Mouse (Mus musculus) lung, adult 2 months (tissue): ENCODE results near the gene Myh10. TPM values are rescaled to one million over a fixed set of nuclear protein-coding genes. Genes with fewer than 3 reads are reported as not detected.

Experiments
- DNase-seq: peaks from one replicate; pipeline ENCODE4 v3.0.0; 2022
- H3K4me1 ChIP-seq: fragments of 200-500 bp; 2 replicates; pipeline ENCODE4 v1.6.1; 2011; ENCODE audit warnings: low read length; ENCODE audit not compliant: control insufficient read depth, insufficient read depth
- H3K4me3 ChIP-seq: fragments of 200-500 bp; replicated peaks from 2 replicates; pipeline ENCODE3; 2011; ENCODE audit warnings: low read depth, mild to moderate bottlenecking, control low read depth, low read length; ENCODE audit errors: extremely low read depth
- CTCF ChIP-seq: fragments of 200-500 bp; IDR thresholded peaks from 2 replicates; pipeline ENCODE4 v1.5.1; 2011; ENCODE audit warnings: mild to moderate bottlenecking, low read length, control low read depth; ENCODE audit not compliant: insufficient read depth
- POLR2A ChIP-seq: fragments of 200-500 bp; IDR thresholded peaks from 2 replicates; pipeline ENCODE4 v1.6.1; 2011; ENCODE audit warnings: low read depth, mild to moderate bottlenecking, control low read depth, low read length, borderline replicate concordance; ENCODE audit errors: extremely low read depth
- WGBS: fragments of 180-500 bp; shearing (Covaris S2); methylation state at CpG from one replicate; pipeline ENCODE4 v1.1.7; 2018; 5-methylcytosine and 5-hydroxymethylcytosine counted together
- polyA plus RNA-seq: library from polyadenylated mRNA; depleted of rRNA; stranded (reverse); fragments of >200 nt; gene quantifications from 2 replicates; pipeline ENCODE4 v1.2.3, GENCODE M21; 2012

The Myh10 gene
- polyA plus RNA-seq, 1 experiment, result 123 TPM

DNA sequence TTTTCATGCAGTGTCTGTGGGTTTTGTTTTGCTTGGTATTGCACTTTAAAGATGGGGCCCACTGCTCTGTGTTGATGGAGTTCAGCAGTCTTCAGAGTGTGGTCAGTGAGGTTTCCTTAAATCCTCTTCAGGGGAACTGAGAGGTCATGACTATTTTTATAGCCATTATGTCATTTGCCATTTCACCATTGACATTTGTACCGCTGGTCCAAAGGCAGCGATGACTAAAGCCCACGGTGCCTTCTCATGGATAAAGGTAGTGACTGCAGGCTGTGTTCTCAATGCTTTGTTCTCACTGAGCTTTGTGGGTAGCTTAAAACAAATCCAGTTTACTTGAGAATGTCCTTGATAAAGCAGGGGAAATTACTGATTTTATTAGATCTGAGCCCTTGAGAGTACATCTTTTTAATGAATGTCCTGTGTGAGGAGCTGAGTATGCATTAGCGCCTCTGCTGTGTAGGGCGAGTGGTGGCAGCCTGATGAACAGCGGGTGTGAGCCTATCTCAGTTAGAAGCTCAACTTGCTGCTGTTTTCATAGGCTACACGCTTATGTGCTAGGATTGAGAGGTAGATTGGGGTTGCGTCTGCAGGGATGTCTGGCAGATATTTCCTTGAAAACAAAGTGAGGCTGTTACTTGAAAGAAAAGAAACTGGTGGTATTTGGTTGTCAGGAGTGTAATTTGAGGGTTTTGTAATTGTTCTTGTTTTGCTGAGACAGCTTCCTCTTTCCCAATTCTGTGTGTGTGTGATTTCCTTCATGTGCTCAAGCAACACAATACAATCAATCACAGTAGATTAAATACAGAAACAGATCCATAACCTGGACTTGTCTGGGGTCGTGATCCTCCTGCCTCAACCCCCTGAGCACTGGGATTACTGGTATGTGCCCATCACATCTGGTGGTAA lies 15.4 kb downstream of the Myh10 start:
- 55% methylated on average over 9 of the region's 9 CpGs for WGBS
- no peak overlapping the region for H3K4me3 ChIP-seq
- DNase-seq, result no peak
- H3K4me1 ChIP-seq, result no peaks in the 10 kb centered on the region; the same call in 1 of the 2 replicates
- TF ChIP-seq CTCF (no peak), POLR2A (no peak)

DNA sequence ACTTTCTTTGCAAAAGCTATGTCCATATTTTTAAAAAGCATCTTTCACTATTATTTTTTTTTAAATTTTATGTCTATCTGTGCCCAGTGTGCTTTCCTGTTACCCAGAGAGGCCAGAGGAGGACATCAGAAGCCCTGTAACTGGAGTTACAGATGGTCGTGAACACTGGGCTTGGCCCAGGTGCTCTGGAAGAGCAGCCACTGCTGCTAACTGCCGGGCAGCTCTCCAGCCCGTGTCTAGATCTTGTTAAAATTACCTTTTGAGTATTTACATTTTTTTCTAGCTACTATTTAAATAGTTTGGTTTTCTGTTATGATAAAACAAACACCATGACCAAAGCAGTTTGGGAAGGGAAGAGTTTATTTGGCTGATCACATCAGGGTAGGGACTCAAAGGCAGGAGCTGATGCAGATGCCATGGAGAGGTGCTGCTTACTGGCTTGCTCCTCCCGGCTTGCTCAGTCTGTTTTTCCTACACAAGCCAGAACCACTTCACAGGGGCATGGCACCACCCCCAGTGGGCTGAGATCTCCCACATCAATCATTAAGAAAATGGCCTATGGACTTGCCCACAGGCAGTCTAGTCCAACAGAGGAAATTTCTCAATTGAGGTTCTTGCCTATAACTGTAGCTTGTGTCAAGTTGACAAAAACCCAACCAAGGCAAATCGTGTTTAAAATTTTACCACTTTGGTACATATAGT lies 16.7 kb downstream of the Myh10 start:
- no peak overlapping the region for H3K4me3 ChIP-seq
- TF ChIP-seq CTCF, result no peak
- no peak for TF ChIP-seq POLR2A
- no peaks in the 10 kb centered on the region; the same call in 1 of the 2 replicates for H3K4me1 ChIP-seq
- no peak for DNase-seq
- WGBS, result 50% methylated on average over 5 of the region's 5 CpGs

DNA sequence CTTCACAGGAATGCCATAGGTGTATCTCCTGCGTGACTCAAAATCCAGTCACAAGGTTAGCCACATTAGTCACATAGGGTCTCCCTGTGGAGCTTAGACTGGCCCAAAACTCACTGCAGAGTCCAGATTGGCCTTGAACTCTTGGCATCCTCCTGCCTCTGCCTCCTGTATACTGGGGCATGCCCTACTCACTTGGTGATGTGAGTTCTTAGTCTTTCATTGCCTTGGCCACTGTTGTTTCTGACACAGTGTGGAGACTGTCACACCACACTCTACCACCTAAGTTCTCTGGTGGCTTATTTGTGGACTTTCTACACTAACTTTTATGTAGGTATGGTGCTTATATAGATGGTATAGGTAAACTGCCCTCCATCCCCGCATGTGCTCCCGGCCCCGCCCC lies 24.8 kb downstream of the Myh10 start:
- no peak for DNase-seq
- H3K4me3 ChIP-seq, result no peak overlapping the region
- TF ChIP-seq CTCF (no peak), POLR2A (no peak)
- 81% methylated on average over 4 of the region's 4 CpGs for WGBS
- H3K4me1 ChIP-seq, result no peaks in the 10 kb centered on the region; the same call in 1 of the 2 replicates

DNA sequence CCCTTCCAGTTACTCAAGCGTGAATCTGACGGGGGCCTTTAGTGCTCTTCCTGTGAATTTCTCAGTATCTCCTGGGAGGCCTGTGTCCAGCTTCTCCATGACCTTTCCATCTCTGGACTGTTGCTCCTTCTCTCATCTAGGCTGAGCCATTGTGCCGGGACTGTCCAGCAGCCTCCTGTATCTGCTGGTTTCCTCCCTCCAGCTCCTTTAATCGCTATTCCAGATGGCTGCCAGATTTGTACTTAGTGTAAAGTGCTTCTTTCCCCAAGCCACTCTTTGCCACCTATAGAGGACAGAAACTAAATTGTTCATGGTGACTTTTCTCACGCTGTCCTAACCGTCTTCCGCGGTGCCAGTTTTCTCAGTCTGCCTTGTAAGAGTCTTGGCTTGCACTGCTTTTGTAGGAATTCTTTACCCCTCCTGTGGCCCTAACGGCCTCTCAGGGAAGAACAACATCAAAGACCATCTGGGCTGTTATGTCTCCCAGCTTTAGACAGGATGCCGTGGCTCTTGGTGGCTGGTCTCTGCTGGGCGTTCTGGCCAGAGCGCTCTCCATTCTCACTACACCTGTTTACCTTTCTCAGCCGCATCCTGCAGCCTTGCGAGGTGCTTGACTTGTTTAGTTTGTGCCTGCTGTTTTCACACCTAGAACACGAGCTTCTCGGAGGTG lies 25.9 kb downstream of the Myh10 start:
- TF ChIP-seq CTCF, result no peak
- TF ChIP-seq POLR2A, result no peak
- Histone ChIP-seq H3K4me1 (no peaks in the 10 kb centered on the region; the same call in 1 of the 2 replicates), H3K4me3 (no peak overlapping the region)
- 60% methylated on average over 16 of the region's 16 CpGs for WGBS
- no peak for DNase-seq

DNA sequence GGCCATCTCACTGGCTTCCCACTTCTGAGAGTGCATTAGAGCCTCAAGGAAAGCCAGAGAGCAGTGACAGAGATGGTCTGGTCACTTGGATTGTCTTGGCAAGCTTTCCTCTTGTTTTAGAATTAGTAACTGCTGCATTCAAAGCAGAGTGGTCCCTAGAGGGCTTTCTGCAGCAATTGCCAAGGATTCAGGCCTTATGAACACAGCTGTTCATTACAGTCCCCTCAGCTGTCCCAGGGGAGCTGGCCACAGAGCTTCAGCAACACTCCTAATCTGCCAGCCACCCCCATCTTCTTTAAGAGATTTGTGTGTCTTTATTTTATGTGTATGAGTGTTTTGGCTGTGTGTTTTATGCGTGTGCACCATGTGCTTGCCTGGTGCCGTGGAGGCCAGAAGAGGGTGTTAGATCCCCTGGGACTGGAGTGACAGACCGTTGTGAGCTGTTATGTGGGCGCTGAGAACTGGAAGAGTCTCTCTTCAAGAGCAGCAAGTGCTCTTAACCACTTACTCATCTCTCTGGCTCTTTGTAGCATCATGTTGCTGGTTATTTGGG lies 27.8 kb downstream of the Myh10 start:
- Histone ChIP-seq H3K4me3 (no peak overlapping the region), H3K4me1 (no peaks in the 10 kb centered on the region; the same call in 1 of the 2 replicates)
- WGBS, result 78% methylated on average over 4 of the region's 4 CpGs
- TF ChIP-seq POLR2A (no peak), CTCF (no peak)
- no peak for DNase-seq

DNA sequence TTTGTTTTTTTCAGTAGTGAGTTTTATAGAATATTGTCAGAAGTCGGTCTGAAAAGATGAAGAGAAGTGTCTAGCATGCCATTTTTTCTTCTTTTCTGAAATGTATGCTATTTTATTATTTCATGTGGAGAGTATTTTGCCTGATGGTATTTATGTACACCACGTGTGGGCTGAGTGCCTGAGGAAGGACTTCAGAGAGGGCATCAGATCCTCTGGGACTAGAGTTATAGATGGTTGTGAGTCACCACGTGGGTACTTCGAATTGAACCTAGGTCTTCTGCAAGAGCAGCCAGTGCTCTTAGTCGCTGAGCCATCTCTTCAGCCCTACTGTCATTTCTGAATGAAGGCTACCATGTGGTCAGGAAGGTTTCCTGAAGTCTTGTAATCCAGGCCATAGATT lies 28.4 kb downstream of the Myh10 start:
- 75% methylated on average over 5 of the region's 5 CpGs for WGBS
- Histone ChIP-seq H3K4me1 (no peaks in the 10 kb centered on the region; the same call in 1 of the 2 replicates), H3K4me3 (no peak overlapping the region)
- no peak for DNase-seq
- TF ChIP-seq CTCF (no peak), POLR2A (no peak)

DNA sequence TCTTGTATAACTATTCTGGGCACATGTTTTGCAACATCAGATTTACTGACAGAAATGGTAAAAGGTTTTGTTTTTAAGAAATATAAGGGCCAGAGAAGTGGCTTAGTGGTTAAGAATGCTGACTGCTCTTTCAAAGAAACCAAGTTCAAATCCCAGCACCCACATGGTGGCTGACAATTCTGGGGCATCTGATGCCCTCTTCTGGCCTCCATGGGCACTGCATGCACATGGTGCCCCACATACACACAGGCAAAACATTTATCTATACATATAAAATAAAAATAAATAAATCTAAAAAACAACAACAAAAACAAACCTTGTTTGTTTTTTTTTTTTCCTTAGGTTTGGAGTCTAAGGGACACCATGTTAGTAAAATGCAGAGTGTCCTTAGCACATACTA lies 32.8 kb downstream of the Myh10 start:
- TF ChIP-seq POLR2A (no peak), CTCF (peak; percentile 62)
- Histone ChIP-seq H3K4me3 (no peak overlapping the region), H3K4me1 (no peaks in the 10 kb centered on the region; the same call in 1 of the 2 replicates)
- DNase-seq, result no peak

DNA sequence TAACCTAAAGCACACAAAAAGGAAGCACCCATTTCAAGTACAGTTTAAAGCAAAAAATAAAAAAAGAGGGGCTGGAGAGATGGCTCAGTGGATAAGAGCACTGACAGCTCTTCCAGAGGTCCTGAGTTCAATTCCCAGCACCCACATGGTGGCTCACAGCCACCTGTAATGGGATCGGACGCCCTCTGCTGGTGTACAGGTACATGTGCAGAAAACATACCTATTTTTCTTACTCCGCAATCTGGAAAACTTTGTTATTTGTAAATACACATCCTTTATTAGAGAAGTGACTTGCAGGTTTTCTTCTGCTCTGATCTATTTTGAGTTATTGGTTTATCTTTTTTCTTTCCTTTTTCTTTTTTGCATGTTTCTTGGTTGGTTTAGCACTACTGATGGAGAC lies 37.3 kb downstream of the Myh10 start:
- Histone ChIP-seq H3K4me1 (no peaks in the 10 kb centered on the region), H3K4me3 (no peak overlapping the region)
- TF ChIP-seq POLR2A (no peak), CTCF (no peak)
- 89% methylated on average over 3 of the region's 3 CpGs for WGBS
- DNase-seq, result no peak

DNA sequence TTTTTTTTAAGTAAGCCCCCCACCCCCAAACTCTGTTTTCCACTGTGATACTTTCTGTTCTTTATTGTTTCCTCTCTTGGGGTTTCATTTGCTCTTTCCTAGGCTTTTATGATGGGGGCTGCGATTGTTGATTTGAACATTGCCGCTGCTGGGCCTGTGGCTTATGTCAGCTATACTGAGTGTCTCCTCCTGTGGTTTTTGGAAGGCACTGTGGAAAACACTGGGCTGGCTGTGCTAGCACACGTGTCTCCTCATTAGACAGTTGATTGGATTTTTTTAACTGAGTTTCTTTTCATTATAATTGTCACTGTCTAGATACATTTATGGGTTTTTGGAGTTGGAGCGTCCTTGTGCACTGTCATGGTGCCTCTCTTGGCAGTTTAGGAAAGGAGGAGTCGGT lies 39.4 kb downstream of the Myh10 start:
- H3K4me3 ChIP-seq, result no peak overlapping the region
- H3K4me1 ChIP-seq, result no peaks in the 10 kb centered on the region
- WGBS, result 72% methylated on average over 5 of the region's 5 CpGs
- TF ChIP-seq CTCF (no peak), POLR2A (no peak)
- DNase-seq, result no peak
